Mouse (Mus musculus): ENCODE measurements around the gene Nr5a2.

Gene Nr5a2

DNA sequence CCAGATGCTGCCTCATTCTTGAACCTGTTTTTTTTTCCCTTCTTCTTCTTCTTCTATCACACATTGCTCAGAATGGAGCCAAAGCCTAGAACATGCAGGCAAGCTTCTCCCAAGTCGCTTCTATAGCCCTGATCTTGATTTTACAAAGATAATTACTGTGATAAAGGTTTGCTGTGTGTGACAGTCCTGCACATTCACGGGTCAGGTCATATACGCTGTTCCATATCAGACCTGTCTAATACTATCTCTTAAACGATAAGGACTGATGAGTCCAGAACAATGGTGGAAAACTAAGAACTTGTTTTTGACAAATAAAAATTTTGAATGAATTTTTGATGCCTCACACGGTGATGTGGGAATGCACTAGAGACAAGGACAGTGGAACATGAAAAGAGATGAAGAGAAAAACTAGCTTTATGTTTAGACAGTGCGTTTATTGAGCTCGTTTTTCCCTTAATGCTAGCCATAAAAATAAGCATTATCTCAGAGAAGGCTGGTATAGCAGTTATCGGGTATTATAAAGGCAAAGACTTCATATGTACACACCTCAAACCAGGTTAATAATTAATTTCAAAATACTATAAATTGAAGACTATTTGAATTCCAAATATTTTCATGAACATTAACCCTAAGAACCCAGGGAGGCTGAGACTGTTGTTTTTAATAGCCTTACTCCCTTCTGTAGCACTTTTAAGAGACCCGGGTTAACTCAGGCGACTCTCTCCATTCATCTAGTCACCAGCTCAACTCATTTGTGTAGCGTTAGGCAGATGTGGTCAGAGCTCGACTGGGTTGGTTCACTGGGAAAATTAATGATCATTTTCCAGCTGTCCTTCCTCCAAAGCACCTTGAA is 49.3 kb downstream of the Nr5a2 start:
- in situ Hi-C loops (cut with MboI; ENCODE audit: low sequenced_read_pairs) = no loop called here

DNA sequence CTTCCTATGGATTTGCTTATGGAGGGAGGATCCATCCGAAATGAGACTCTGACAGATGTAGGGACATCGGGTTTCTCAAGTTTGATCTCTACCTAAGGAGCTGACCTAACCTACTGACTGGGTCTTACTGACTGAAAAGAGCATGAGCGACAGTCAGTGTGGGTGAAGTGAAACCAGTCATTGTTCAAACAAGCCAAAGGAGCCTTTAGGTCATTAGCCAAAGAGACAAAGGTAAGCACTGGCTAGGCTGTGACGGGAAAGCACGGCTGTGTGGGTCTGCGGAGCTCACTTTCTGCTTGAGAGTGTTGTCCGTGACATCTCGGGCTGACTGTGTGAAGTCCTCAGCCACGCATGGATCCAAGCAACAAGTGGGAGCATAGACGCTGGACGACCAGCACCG is 50.1 kb downstream of the Nr5a2 start:
- in situ Hi-C loops (cut with MboI; ENCODE audit: low sequenced_read_pairs) = no loop called here

DNA sequence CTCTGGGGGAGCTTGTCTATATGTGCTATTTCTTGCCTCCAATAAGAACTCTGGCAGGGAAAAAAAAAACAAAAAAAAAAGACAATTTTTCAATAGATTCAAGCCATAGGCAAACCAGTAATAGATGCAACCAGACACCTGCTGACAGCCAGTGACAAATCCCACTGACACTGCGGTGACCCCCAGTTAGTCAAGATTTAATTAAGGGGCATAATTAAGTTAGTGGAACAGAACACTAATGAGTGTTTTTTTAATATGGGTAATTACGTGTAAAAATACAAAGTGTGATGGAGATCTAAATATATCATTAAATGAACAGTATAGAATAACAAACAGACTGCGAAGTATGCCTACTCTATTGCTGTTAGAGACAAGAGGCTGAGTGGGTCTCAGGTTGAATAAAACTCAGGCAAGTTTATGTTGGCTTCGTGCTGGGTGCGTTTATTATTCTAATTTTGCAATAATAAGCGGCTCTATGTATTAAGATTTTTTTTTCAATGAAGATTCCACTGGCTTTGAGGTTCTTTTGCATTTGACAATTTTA is 50.7 kb downstream of the Nr5a2 start:
- in situ Hi-C loops (cut with MboI; ENCODE audit: low sequenced_read_pairs) = no loop called here

DNA sequence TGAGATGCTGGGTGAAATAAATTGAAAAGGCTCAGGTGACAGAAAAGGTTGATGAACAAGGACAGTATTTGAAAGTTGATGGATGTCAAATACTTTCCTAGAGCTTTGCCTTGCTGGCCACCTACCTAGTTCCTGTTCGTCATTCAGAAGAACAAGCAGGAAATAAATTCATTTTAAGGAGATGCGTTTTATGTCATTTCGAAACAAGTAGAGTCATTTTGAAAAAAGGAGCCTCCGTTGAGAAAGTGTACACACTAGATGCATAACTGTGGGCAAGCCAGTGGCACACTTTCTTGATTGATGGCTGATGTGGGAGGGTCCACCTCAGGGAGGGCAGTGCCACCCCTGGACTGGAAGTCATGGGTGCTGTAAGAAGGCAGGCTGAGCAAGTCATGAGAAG is 62.1 kb downstream of the Nr5a2 start:
- in situ Hi-C loops (cut with MboI; ENCODE audit: low sequenced_read_pairs) = no loop called here

DNA sequence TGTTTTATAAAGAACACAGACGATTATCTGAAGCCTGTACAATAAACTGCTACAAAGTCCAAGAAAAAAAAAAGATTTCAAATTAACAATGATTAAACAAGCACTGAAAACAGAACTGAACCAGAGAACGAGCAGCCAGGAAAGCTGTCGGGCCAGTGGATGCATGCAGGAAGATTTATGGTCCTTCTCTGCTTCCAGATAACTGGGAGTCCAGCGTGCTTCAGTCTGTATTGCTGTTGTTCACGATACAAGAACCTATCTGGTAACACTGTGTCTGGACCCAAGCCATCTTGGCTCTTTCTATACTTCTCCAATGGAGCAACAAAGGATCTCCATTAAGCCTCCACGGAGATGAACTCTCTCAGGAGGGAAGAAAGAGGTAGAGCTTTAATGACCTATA is 63.9 kb downstream of the Nr5a2 start:
- in situ Hi-C loops (cut with MboI; ENCODE audit: low sequenced_read_pairs) = no loop called here

DNA sequence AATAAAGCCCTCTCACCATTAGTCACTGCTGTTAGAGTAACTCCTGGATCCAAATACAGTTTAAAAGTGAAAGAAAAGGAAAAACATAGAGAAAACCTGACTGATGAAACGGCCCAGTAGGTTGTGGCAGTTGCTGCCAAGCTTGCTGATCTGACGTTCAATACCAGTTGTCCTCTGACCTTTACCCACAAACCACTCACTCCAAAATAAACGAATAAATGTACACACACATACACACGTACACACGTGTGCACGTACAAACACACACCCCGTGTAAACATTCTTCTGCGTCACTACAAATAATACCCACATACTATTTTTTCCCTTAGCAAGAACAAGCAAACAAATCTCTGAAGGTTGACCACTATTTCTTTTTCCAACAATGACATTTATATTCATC is 64.4 kb downstream of the Nr5a2 start:
- in situ Hi-C loops (cut with MboI; ENCODE audit: low sequenced_read_pairs) = no loop called here

DNA sequence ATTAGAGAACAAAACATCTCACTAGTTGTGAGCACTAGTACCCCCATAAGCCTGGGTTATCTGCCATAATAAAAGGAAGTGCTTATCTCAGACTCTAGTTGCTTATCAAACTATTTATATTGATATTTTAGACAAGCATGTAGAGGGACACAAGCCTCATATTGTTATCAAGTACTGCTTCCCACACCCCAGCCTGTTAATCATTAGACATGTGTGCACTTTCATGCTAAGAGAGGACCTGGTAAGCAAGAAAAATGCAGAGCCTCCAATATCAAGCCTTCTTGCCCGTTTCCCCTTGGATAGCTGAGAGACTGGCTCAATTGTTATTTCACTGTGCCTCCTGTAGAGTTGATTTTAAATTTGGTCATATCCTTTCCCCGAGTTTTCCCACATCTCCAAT is 65.5 kb downstream of the Nr5a2 start:
- in situ Hi-C loops (cut with MboI; ENCODE audit: low sequenced_read_pairs) = no loop called here

DNA sequence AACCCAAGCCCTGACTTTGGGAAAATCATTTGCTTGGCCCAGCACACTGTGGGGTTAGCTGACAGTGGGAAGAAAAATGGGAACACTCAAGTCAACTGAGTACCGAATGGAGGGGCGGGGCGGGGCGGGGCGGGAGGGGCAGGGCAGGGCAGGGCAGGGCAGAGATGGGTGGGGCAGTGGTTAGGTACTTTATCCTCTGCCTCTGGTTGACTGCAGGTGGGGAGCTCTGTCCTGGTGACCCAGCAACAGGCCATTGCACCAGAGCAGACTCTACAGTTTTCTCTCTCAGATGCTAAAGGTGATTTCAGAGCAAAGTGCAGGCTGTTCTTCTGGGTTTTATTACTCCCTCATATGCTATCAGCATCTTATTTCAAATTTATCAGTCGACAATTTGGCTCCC is 67.1 kb downstream of the Nr5a2 start:
- in situ Hi-C loops (cut with MboI; ENCODE audit: low sequenced_read_pairs) = no loop called here

DNA sequence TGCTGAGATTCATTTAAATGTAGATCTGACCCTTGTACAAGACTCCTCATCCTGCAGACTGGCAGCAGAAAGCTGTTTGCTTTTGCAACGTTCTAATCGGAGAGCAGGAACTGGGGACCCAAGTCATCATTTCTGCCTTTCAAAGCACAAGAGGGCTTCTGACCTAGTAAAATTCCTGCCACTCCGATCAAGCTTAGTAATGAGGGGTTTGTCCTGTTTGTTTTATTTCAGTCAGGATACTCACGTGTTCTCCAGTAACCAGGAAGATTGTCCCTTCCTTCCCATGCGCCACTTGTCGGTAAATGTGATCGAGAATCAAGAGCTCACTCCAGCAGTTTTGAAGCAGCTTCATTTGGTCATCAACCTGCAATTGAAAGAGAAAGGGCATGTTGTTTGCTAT is 69.8 kb downstream of the Nr5a2 start:
- in situ Hi-C loops (cut with MboI; ENCODE audit: low sequenced_read_pairs) = no loop called here

DNA sequence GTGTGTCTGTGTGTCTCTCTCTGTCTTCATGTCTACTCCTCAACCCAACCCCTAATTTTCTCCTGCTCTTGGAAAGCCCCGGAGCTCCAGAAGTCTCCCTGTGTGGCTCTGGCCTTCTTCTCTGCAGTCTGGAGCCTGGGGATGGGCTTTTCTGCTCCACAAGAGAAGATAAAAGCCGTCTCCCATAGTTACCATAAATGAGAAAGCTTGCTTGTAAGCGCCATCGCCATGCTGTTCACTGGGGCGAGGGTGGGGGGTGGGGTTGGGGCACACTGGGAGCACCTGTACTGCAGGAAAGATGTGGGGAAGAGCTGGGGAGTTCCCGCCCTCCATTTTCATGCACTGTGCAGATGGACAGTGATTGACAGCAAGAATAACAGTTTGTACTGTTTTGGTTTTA is 71.5 kb downstream of the Nr5a2 start:
- in situ Hi-C loops (cut with MboI; ENCODE audit: low sequenced_read_pairs) = no loop called here

DNA sequence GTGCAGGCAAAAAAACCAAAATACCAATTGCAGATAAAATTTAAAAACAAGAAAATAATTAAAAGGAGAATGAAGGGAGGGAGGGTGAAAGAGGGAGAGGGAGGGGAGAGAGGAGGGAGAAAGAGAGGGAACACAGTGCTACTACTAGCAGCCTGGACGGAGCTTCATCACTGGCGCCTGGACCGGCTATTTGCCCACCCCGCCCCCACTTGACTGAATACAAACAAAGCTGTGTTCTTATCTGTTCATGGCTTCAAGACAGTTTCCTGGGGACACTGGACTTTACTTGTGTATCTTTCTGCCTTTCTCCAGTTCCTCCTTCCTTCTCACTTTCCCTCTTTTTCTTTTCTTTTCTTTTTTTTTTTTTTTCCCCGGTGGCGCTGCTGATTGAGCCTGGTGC is 73.6 kb downstream of the Nr5a2 start:
- in situ Hi-C loops (cut with MboI; ENCODE audit: low sequenced_read_pairs) = no loop called here

DNA sequence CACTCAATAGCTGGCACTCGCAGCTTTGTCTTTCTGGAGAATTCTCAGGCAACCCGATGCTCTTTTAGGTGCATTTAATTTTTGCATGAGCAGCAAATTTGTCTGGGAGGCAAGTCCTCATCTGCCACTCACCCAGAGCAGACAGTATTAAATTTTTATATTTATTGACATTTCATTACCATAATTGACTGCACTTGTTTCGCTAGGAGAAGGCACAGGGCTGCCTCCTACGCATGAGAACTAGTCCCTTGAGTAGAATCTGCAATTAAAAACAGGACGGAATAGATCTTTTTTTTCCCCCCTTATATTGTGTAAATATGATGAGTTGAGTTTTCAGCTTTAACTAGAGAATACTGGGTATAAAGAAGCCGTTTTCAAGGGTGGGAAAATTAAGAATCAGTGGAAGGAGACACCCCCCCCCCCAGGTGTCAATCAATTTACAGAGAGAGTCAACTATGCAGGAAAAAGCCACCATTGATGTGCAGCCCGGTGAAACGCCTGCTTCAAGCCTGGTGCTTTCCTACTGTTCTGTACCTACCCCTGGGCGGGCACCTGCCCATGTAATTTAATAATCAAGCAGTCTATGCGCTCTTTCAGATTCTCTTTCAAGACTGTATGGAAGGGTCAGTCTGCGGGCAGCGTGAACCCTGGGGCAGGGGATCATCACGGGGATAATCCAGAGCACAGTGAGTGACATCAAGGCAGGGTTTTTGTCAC is 76.6 kb downstream of the Nr5a2 start:
- in situ Hi-C loops (cut with MboI; ENCODE audit: low sequenced_read_pairs) = no loop called here

DNA sequence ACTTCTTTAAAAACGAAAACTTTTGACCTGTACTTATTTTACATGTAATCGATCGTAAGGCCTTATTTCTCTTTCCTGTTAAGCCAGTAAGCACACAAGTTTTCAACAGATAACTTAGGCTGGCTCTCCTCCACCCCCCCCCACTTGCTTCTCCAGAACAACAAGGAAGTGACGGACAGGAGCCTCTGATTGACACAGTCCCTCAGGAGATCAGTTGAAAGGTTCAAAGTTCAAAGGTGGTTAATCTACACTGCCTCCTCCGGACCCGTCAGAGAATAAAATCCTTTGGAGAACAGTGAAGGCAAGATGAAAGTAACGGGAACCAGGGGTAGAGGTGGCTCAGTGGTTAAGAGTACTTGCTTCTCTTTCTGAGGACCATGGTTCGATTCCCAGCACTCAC is 80.0 kb downstream of the Nr5a2 start:
- in situ Hi-C loops (cut with MboI; ENCODE audit: low sequenced_read_pairs) = no loop called here

DNA sequence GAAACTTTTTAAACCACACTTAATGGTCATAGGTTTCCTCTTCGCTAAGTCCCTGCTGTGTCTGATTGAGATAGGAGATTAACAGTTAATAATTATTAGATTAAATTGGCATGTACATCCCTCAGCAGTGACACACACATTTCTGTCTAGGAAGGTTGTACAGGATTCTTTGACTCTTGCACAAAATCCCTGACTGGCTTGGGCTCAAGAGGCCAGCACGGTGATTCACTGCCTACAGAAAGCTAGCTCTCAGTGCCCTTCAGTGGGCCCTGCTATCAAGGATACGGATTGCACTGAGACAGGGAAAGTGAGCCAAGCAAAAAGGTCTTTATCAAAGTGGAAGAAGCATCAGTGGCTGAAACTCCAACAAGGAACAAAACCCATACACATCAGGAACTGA is 85.2 kb downstream of the Nr5a2 start:
- in situ Hi-C loops (cut with MboI; ENCODE audit: low sequenced_read_pairs) = no loop called here

DNA sequence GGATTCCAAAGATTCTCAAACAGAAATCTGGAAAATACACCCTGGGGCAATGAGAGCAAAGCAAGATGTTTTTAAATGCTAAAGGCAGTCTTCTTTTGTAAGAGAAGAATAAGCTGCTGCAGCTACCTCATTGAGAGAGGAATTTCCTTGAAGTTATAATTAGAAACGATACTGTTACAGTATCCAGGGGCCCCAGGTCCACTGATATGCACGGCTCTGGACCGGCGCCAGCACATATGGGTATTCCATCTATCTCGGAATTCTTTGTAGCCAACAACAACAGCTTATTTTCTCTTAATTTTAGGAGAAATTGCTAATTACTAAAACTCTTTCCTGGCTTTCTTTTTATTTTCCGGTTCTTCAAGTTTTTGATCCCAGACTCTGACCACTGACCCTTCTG is 91.3 kb downstream of the Nr5a2 start:
- in situ Hi-C loops (cut with MboI; ENCODE audit: low sequenced_read_pairs) = no loop called here

DNA sequence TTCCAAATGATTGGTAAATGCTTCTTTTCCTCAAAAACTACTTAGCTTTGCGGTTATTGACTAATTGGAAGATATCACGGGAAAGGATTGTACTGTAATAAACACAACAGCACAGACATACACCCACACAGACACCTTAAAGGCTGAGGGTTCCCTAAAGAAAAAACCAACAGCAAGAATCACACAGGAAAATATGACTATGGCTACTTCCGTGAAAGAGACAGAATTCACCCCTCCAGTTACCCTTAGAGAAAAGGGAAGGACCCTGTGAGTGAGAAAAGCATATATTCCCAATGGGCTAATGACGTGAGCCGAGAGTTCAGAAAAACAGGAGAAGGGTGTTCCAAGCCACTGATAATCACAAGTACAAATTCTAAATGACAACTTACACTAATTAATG is 92.0 kb downstream of the Nr5a2 start:
- in situ Hi-C loops (cut with MboI; ENCODE audit: low sequenced_read_pairs) = no loop called here

DNA sequence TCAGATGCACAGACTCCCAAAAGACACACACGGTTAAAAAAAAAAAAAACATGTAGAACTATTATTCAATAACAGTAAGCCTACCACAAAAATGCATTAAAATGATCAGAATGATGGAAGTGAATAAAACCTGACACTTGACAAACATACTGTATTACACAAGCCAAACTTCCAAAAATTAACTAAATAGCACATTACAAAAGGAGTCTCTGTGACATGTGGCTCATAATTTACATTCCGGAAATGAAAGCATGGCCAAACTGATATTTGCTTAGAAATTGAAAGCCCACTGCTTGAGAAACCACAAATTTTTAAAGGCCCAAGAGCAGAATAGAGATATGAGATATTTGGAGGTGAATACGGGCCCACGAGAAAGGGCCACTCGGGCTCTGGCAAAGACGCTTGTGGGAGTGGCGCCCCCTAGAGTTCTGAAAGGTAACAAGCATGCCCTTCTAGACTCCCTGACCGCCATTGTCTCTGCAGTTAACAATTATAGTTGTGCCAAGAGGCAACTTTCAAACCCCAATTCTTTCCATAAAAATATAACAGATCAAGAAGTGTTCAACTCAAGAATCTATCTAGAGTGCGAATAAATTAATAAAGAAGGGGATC is 93.7 kb downstream of the Nr5a2 start:
- in situ Hi-C loops (cut with MboI; ENCODE audit: low sequenced_read_pairs) = no loop called here

DNA sequence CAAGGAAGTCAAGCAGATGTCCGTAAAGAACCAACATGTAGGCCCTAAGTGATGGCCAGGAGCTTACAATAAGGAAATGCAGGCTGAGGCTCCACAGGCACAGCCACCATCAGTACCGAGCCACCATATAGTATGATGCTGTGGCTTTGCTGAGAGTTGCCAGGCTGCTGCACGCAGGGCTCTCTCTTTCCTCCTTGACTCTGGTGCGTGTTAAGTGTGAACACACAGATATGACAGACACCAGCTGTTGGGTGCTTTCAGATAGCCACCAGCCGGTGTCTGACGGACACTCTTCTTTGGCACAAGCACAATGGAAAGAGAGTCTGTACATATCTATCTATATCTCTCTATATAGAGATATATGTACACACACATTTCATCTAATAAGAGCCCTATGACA is 97.0 kb downstream of the Nr5a2 start:
- in situ Hi-C loops (cut with MboI; ENCODE audit: low sequenced_read_pairs) = no loop called here

DNA sequence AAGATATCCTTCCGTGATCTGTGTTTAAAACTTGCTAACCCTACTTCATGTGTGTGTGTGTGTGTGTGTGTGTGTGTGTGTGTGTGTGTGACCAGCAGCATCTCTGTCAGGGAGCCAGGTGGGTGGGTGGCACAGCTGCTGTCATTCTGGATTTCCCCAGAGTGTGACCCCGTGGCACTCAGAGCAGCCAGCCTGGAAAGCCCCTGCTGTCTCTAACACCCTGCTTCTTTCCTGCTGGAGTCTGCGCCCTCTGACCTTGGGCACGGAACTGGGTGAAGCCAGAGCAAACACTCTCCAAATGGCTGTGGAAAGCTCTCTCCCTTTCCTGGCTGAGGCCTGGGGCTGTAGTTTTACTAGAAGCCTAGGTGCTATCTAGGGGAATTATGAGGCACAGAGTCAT is 100.8 kb downstream of the Nr5a2 start:
- in situ Hi-C loops (cut with MboI; ENCODE audit: low sequenced_read_pairs) = no loop called here

DNA sequence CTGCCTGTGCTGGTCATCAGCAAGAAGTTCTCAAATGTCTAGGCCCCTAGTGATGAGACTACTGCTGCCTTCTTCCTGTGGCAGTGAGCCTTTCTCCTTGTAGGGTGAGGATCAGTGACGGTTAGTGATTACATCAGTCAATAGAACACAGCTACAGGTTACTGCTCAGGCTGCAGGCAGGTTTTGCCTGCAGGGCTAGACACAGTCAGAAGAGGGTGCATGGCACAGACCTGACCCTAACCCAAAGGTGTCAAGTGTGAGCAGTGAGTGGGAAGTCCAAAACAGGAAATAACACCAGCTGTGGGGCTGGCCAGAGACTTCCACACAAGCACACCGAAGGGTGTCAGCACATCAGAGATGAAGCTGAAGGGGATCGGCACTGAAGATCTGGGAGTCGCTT is 101.5 kb downstream of the Nr5a2 start:
- in situ Hi-C loops (cut with MboI; ENCODE audit: low sequenced_read_pairs) = no loop called here

DNA sequence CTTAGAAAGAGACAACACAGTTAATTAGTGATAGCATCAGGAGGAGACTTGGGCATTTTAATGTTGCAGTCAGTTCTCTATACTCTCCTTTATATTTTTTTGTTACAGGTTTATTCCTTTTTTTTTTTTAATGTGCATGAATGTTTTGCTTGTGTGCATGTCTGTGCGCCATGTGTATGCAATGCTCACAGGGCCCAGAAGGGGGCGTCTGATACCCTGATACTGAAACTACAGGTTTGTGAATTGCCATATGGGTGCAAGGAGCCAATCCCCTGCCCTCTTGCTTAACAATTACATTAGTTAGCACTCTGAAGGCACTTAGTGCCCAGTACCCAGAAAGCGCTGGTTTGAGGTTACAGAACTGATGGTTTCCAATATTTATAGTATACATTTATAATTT is 104.1 kb downstream of the Nr5a2 start:
- in situ Hi-C loops (cut with MboI; ENCODE audit: low sequenced_read_pairs) = no loop called here

DNA sequence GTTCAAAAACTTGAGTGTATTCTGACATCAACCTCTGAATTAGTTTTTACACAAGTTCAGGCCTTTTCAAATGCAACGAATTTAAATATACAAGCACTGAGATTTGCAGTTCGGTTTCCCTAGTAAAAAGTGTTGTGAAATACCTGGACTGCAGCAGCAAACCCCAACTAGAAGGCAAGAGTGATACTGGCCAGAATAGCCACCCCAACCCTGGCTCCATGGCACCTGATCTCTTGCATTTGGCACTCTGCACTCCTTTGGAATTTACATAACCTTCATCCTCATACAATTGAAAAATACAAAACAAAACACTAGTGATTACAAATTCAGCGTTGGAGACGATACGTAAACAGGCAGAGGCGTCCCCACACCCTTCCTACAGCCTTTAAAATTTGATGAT is 111.5 kb downstream of the Nr5a2 start:
- in situ Hi-C loops (cut with MboI; ENCODE audit: low sequenced_read_pairs) = no loop called here
